Mouse (Mus musculus) embryonic facial prominence, embryonic 12.5 days (tissue): ENCODE measurements around the gene Abcc6. TPM values are rescaled to one million over a fixed set of nuclear protein-coding genes. Genes with fewer than 3 reads are reported as not detected.

Experiments used
- polyA plus RNA-seq: library from polyadenylated mRNA; unstranded; fragments of >200 nt; fragmentation: Nextera tagmentation; extraction: Ambion mirVana; gene quantifications from 2 replicates; pipeline ENCODE4 v1.2.1, GENCODE M21; 2016

The Abcc6 gene
- polyA plus RNA-seq, 1 experiment from 2014 or later, result 0.38 TPM

Other genes starting within 250 kb of the Abcc6 start
- gene Lmtk3, start 246.6 kb downstream of the Abcc6 start, polyA plus RNA-seq, result 3.3 and 5.2 TPM in 2 replicates
- 1.6 and 2.5 TPM in 2 replicates for gene Sult2b1, start 245.6 kb downstream of the Abcc6 start, polyA plus RNA-seq
- gene Cyth2, start 215.7 kb downstream of the Abcc6 start, polyA plus RNA-seq, result 173 and 176 TPM in 2 replicates
- gene Kcnj14, start 205.5 kb downstream of the Abcc6 start, polyA plus RNA-seq, result 2.4 and 2.5 TPM in 2 replicates
- gene Grwd1, start 199.4 kb downstream of the Abcc6 start, polyA plus RNA-seq, result 75.6 and 76.3 TPM in 2 replicates
- gene Kdelr1, start 157.5 kb downstream of the Abcc6 start, polyA plus RNA-seq, result 53.6 and 66.3 TPM in 2 replicates
- 0.56 and 0.64 TPM in 2 replicates for gene Grin2d, start 151.9 kb downstream of the Abcc6 start, polyA plus RNA-seq
- gene Syngr4, start 133.6 kb downstream of the Abcc6 start, polyA plus RNA-seq, result 0.33 and 0.82 TPM in 2 replicates
- 5.7 and 6.5 TPM in 2 replicates for gene Tmem143, start 133.4 kb downstream of the Abcc6 start, polyA plus RNA-seq
- 78.5 and 84.9 TPM in 2 replicates for gene Emp3, start 108.9 kb downstream of the Abcc6 start, polyA plus RNA-seq
- gene Ccdc114, start 106.2 kb downstream of the Abcc6 start, polyA plus RNA-seq, result 3.8 and 4.2 TPM in 2 replicates
- 28.2 and 29.5 TPM in 2 replicates for gene Nomo1, start 3.4 kb upstream of the Abcc6 start, polyA plus RNA-seq
- 0.14 and 0.34 TPM in 2 replicates for gene Kcnj11, start 70.5 kb upstream of the Abcc6 start, polyA plus RNA-seq
- 0.87 and 0.93 TPM in 2 replicates for gene Abcc8, start 149.7 kb upstream of the Abcc6 start, polyA plus RNA-seq
- gene Ush1c, start 208.2 kb upstream of the Abcc6 start, polyA plus RNA-seq, result 2.6 and 2.8 TPM in 2 replicates
- gene Otog, start 210.7 kb upstream of the Abcc6 start, polyA plus RNA-seq, result 0.68 and 1.1 TPM in 2 replicates